Mouse (Mus musculus): ENCODE measurements around the gene Clps.
A peak's percentile ranks its signal among the peaks of the same experiment; 100 is the strongest.

Gene Clps

GRCm38 (mm10) chr17:28560598-28560997, at the start of gene Clps:
Clps (minus strand) TSS chr17:28560766.
- Histone ChIP-seq H3K27me3 (ENCODE audit: insufficient read depth, low read length) (no peaks in the 10 kb centered on the region), H3K4me1 (replicated peaks; ENCODE audit: low read depth, low read length) (peaks cover 81% of the 10 kb centered on the region), H3K4me3 (replicated peaks; ENCODE audit: low read length) (0 out of 2 replicates have a peak within 1 kb of the TSS, but pooled peaks have one; percentile 43), H3K9me3 (ENCODE audit: low read length) (no peaks in the 10 kb centered on the region), H3K36me3 (ENCODE audit: insufficient read depth, low read length) (no peaks in the 10 kb centered on the region)
- TF ChIP-seq NANOG (IDR thresholded peaks at IDR 0.05; ENCODE audit: borderline replicate concordance, low read length), result no peak
- no peak for TF ChIP-seq POU5F1 (IDR thresholded peaks at IDR 0.05; ENCODE audit: borderline replicate concordance, low read length)
- no peak for TF ChIP-seq CTCF (conservative IDR thresholded peaks at IDR 0.05; ENCODE audit: low read length)

- H3K9me3 ChIP-seq (ENCODE audit: low read length), result no peaks in the 10 kb centered on the region
- peaks cover 69% of the 10 kb centered on the region for H3K36me3 ChIP-seq (ENCODE audit: insufficient read depth, low read length)
- TF ChIP-seq CTCF (conservative IDR thresholded peaks at IDR 0.05; ENCODE audit: low read length) (no peak), POU5F1 (IDR thresholded peaks at IDR 0.05; ENCODE audit: borderline replicate concordance, low read length) (no peak)
- no peak overlapping the region for H3K4me3 ChIP-seq (replicated peaks; ENCODE audit: low read length)
- H3K4me1 ChIP-seq (replicated peaks; ENCODE audit: low read depth, low read length), result peaks cover 38% of the 10 kb centered on the region
- no peaks in the 10 kb centered on the region for H3K27me3 ChIP-seq (ENCODE audit: insufficient read depth, low read length)
Measured at GRCm38 (mm10) chr17:28609543-28609942, 49.0 kb upstream of the Clps start.

- Histone ChIP-seq H3K4me1 (replicated peaks; ENCODE audit: low read depth, low read length) (peaks cover 34% of the 10 kb centered on the region), H3K36me3 (ENCODE audit: insufficient read depth, low read length) (peaks cover 95% of the 10 kb centered on the region), H3K4me3 (replicated peaks; ENCODE audit: low read length) (no peak overlapping the region), H3K27me3 (ENCODE audit: insufficient read depth, low read length) (no peaks in the 10 kb centered on the region), H3K9me3 (ENCODE audit: low read length) (no peaks in the 10 kb centered on the region)
- no peak for TF ChIP-seq POU5F1 (IDR thresholded peaks at IDR 0.05; ENCODE audit: borderline replicate concordance, low read length)
- no peak for TF ChIP-seq CTCF (conservative IDR thresholded peaks at IDR 0.05; ENCODE audit: low read length)
- TF ChIP-seq NANOG (IDR thresholded peaks at IDR 0.05; ENCODE audit: borderline replicate concordance, low read length), result no peak
Measured at GRCm38 (mm10) chr17:28601557-28602250, 41.1 kb upstream of the Clps start.

- Histone ChIP-seq H3K4me1 (replicated peaks; ENCODE audit: low read depth, low read length) (peaks cover 39% of the 10 kb centered on the region), H3K36me3 (ENCODE audit: insufficient read depth, low read length) (peaks cover 95% of the 10 kb centered on the region), H3K27me3 (ENCODE audit: insufficient read depth, low read length) (no peaks in the 10 kb centered on the region), H3K4me3 (replicated peaks; ENCODE audit: low read length) (no peak overlapping the region), H3K9me3 (ENCODE audit: low read length) (no peaks in the 10 kb centered on the region)
- no peak for TF ChIP-seq NANOG (IDR thresholded peaks at IDR 0.05; ENCODE audit: borderline replicate concordance, low read length)
Measured at GRCm38 (mm10) chr17:28600780-28601179, 40.2 kb upstream of the Clps start.

- Histone ChIP-seq H3K4me1 (replicated peaks; ENCODE audit: low read depth, low read length) (peaks cover 82% of the 10 kb centered on the region), H3K36me3 (ENCODE audit: insufficient read depth, low read length) (peaks cover 87% of the 10 kb centered on the region), H3K27me3 (ENCODE audit: insufficient read depth, low read length) (no peaks in the 10 kb centered on the region), H3K9me3 (ENCODE audit: low read length) (no peaks in the 10 kb centered on the region), H3K4me3 (replicated peaks; ENCODE audit: low read length) (0 out of 2 replicates have a peak overlapping the region, but pooled peaks have one; percentile 27)
- TF ChIP-seq CTCF (conservative IDR thresholded peaks at IDR 0.05; ENCODE audit: low read length) (no peak), POU5F1 (IDR thresholded peaks at IDR 0.05; ENCODE audit: borderline replicate concordance, low read length) (no peak), NANOG (IDR thresholded peaks at IDR 0.05; ENCODE audit: borderline replicate concordance, low read length) (no peak)
Measured at GRCm38 (mm10) chr17:28593965-28594364, 33.4 kb upstream of the Clps start.

GRCm38 (mm10) chr17:28592998-28593397, 32.4 kb upstream of the Clps start:
- Histone ChIP-seq H3K27me3 (ENCODE audit: insufficient read depth, low read length) (no peaks in the 10 kb centered on the region), H3K4me1 (replicated peaks; ENCODE audit: low read depth, low read length) (peaks cover 87% of the 10 kb centered on the region), H3K9me3 (ENCODE audit: low read length) (no peaks in the 10 kb centered on the region), H3K4me3 (replicated peaks; ENCODE audit: low read length) (0 out of 2 replicates have a peak overlapping the region, but pooled peaks have one; percentile 27), H3K36me3 (ENCODE audit: insufficient read depth, low read length) (peaks cover 89% of the 10 kb centered on the region)
- TF ChIP-seq CTCF (conservative IDR thresholded peaks at IDR 0.05; ENCODE audit: low read length), result peak; percentile 98
- TF ChIP-seq POU5F1 (IDR thresholded peaks at IDR 0.05; ENCODE audit: borderline replicate concordance, low read length), result no peak
- TF ChIP-seq NANOG (IDR thresholded peaks at IDR 0.05; ENCODE audit: borderline replicate concordance, low read length), result no peak

- H3K9me3 ChIP-seq (ENCODE audit: low read length), result no peaks in the 10 kb centered on the region
- H3K27me3 ChIP-seq (ENCODE audit: insufficient read depth, low read length), result no peaks in the 10 kb centered on the region
- TF ChIP-seq NANOG (IDR thresholded peaks at IDR 0.05; ENCODE audit: borderline replicate concordance, low read length) (no peak), POU5F1 (IDR thresholded peaks at IDR 0.05; ENCODE audit: borderline replicate concordance, low read length) (no peak), CTCF (conservative IDR thresholded peaks at IDR 0.05; ENCODE audit: low read length) (no peak)
- H3K4me1 ChIP-seq (replicated peaks; ENCODE audit: low read depth, low read length), result peaks cover 96% of the 10 kb centered on the region
- H3K36me3 ChIP-seq (ENCODE audit: insufficient read depth, low read length), result peaks cover 88% of the 10 kb centered on the region
- H3K4me3 ChIP-seq (replicated peaks; ENCODE audit: low read length), result peak overlapping the region; percentile 37; the same call in 1 of the 2 replicates
Measured at GRCm38 (mm10) chr17:28591476-28591875, 30.9 kb upstream of the Clps start.

- Histone ChIP-seq H3K9me3 (ENCODE audit: low read length) (no peaks in the 10 kb centered on the region), H3K36me3 (ENCODE audit: insufficient read depth, low read length) (peaks cover 85% of the 10 kb centered on the region), H3K4me3 (replicated peaks; ENCODE audit: low read length) (0 out of 2 replicates have a peak overlapping the region, but pooled peaks have one; percentile 5), H3K4me1 (replicated peaks; ENCODE audit: low read depth, low read length) (peaks cover 98% of the 10 kb centered on the region), H3K27me3 (ENCODE audit: insufficient read depth, low read length) (no peaks in the 10 kb centered on the region)
- TF ChIP-seq CTCF (conservative IDR thresholded peaks at IDR 0.05; ENCODE audit: low read length), result no peak
- no peak for TF ChIP-seq POU5F1 (IDR thresholded peaks at IDR 0.05; ENCODE audit: borderline replicate concordance, low read length)
- TF ChIP-seq NANOG (IDR thresholded peaks at IDR 0.05; ENCODE audit: borderline replicate concordance, low read length), result no peak
Measured at GRCm38 (mm10) chr17:28590596-28590995, 30.0 kb upstream of the Clps start.

- no peaks in the 10 kb centered on the region for H3K27me3 ChIP-seq (ENCODE audit: insufficient read depth, low read length)
- peaks cover 75% of the 10 kb centered on the region for H3K36me3 ChIP-seq (ENCODE audit: insufficient read depth, low read length)
- peaks cover 98% of the 10 kb centered on the region for H3K4me1 ChIP-seq (replicated peaks; ENCODE audit: low read depth, low read length)
- no peaks in the 10 kb centered on the region for H3K9me3 ChIP-seq (ENCODE audit: low read length)
- H3K4me3 ChIP-seq (replicated peaks; ENCODE audit: low read length), result no peak overlapping the region
- TF ChIP-seq NANOG (IDR thresholded peaks at IDR 0.05; ENCODE audit: borderline replicate concordance, low read length) (no peak), POU5F1 (IDR thresholded peaks at IDR 0.05; ENCODE audit: borderline replicate concordance, low read length) (no peak), CTCF (conservative IDR thresholded peaks at IDR 0.05; ENCODE audit: low read length) (no peak)
Measured at GRCm38 (mm10) chr17:28588591-28588990, 28.0 kb upstream of the Clps start.
